Mouse (Mus musculus) testis, adult 2 months (tissue): ENCODE measurements around the gene Spred1.

ENCODE experiments used
- CTCF ChIP-seq: fragments of 200-500 bp; IDR thresholded peaks from 2 replicates; pipeline ENCODE4 v1.5.1; 2012; ENCODE audit warnings: low read depth, mild to moderate bottlenecking, inconsistent platforms, low read length, moderate library complexity; ENCODE audit not compliant: control insufficient read depth, insufficient read depth, insufficient replicate concordance
- POLR2A ChIP-seq: fragments of 200-500 bp; IDR thresholded peaks from 2 replicates; pipeline ENCODE4 v1.6.1; 2012; ENCODE audit warnings: low read depth, mild to moderate bottlenecking, inconsistent platforms, low read length, moderate library complexity; ENCODE audit not compliant: control insufficient read depth

DNA sequence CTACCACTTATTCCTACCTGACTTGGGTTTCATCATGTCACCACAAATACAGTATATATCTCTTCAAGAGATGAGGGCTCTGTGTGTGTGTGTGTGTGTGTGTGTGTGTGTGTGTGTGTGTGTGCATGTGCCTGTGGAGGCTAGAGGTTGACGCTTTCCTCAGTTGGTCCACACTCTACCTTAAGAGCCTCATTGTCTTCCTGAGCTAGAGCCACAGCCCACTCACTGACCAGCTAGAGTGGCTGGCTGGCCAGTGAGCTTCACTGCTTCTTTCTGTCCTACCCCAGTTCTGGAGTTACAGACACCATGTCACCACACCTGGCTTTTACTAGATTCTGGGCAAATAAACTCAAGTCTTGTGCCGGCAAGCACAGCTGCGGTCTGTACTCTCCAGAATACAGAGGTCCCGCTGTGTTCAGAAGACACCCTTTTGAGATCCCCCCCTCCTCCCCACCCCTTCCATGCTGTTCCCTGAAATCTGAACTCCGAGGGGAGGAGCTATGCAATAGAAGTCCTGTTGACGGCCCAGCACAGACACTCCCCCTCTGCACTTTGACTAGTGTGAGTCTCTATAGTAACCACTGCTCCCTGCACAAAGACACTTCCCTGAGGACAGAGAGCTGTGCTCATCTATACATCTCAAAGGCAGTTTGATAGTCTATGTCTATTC, 89.4 kb downstream of the Spred1 start:
- TF ChIP-seq POLR2A = no peak
- TF ChIP-seq CTCF = no peak
